9 mouse cellular contexts compared by ENCODE assay signal in genomic region chr9:21469032-21470024, GRCm38 (mm10). TPM values are rescaled to one million over a fixed set of nuclear protein-coding genes. Genes with fewer than 3 reads are reported as not detected.
A peak's percentile ranks its signal among the peaks of the same experiment; 100 is the strongest.
DNase-seq lines count a peak whose midpoint lies in the region; ATAC-seq and TF ChIP-seq lines count a peak whose summit lies in the region.
"Had no signal": no experiment of that assay in that cellular context is flagged by ENCODE, and none has a peak within 500 bp of the region (broad histone marks: within the 10 kb centered on the region; RNA-seq: fewer than 3 reads in every experiment).

No protein-coding gene starts in this region.

- H3K27ac ChIP-seq in heart, adult 2 months = no peak overlapping the region
- no peak overlapping the region for H3K27ac ChIP-seq in heart, embryonic 12.5 days (ENCODE audit: poor library complexity, severe bottlenecking)
- H3K27ac ChIP-seq: embryonic facial prominence, embryonic 13.5 days had no signal

- no peaks in the 10 kb centered on the region for H3K36me3 ChIP-seq in heart, adult 2 months (ENCODE audit: control insufficient read depth, insufficient read depth, low read length)
- peaks cover 80% of the 10 kb centered on the region for H3K36me3 ChIP-seq in heart, embryonic 12.5 days

- no peak for TF ChIP-seq POLR2A in heart, adult 2 months (IDR thresholded peaks at IDR 0.05; ENCODE audit: insufficient read depth, low read depth, low read length)

- peak; percentile 49 to 69 for DNase-seq in heart, adult 2 months
- peak; percentile 56 to 72 for DNase-seq in adrenal gland, postnatal 36 days
- DNase-seq in gastrocnemius, postnatal 14 days = peak; percentile 30
- peak; percentile 57 to 60 for DNase-seq in layer of hippocampus, postnatal 10 days (ENCODE audit: low spot score in 2 of 2)
- peak; percentile 49 to 61 for DNase-seq in thymus, postnatal 10 days (ENCODE audit: low spot score in 2 of 2)

- TF ChIP-seq EP300 in heart, adult 2 months (IDR thresholded peaks at IDR 0.05; ENCODE audit: insufficient read depth, low read depth, low read length) = 0 out of 2 replicates have a peak, but pooled peaks have one; percentile 22

- intact Hi-C loops in heart, adult 2 months (cut with DNase I) = loop anchor here (2.0 to 5.0 kb wide), 2 partner anchors 103 to 157 kb away; partner anchors contain the start of genes Ap1m2 and Ilf3
- intact Hi-C loops in gastrocnemius, postnatal 14 days (cut with DNase I; ENCODE audit: low total_unique reads) = loop anchor here (5.0 to 10.0 kb wide), 2 partner anchors 52 to 155 kb away; partner anchors contain the start of gene Ap1m2

- H3K4me1 ChIP-seq in heart, adult 2 months (ENCODE audit: control insufficient read depth, insufficient read depth, low read length) = no peaks in the 10 kb centered on the region
- H3K4me1 ChIP-seq in heart, embryonic 12.5 days (replicated peaks) = no peaks in the 10 kb centered on the region
- H3K4me1 ChIP-seq: embryonic facial prominence, embryonic 13.5 days had no signal

- H3K9ac ChIP-seq in heart, adult 2 months (ENCODE audit: low read depth, low read length) = no peak overlapping the region
- no peak overlapping the region for H3K9ac ChIP-seq in heart, embryonic 12.5 days
- H3K9ac ChIP-seq: embryonic facial prominence, embryonic 13.5 days had no signal

- ATAC-seq in heart, embryonic 12.5 days (ENCODE audit: insufficient number of reproducible peaks, low FRiP score) = no peak
- peak; percentile 69 for ATAC-seq in CD4-positive, CD25-positive, alpha-beta regulatory T cell, adult 4 months
- ATAC-seq in megakaryocyte progenitor cell, adult 5-6 weeks (replicated peaks; ENCODE audit: poor library complexity) = peak; percentile 86

- no peak overlapping the region for H3K4me2 ChIP-seq in heart, embryonic 12.5 days
- H3K4me2 ChIP-seq: embryonic facial prominence, embryonic 13.5 days had no signal

- no peaks in the 10 kb centered on the region for H3K9me3 ChIP-seq in heart, embryonic 12.5 days (replicated peaks)
- H3K9me3 ChIP-seq: embryonic facial prominence, embryonic 13.5 days had no signal

- H3K79me2 ChIP-seq in heart, adult 2 months (replicated peaks; ENCODE audit: control insufficient read depth, insufficient read depth, low read length) = no peaks in the 10 kb centered on the region

- peak; percentile 81 for TF ChIP-seq CTCF in heart, adult 2 months (IDR thresholded peaks at IDR 0.05)

- 91% methylated on average over 20 of the region's 20 CpGs for WGBS in heart, adult 2 months
- 90% methylated on average over 20 of the region's 20 CpGs for WGBS in heart, embryonic 12.5 days

- H3K27me3 ChIP-seq in heart, adult 2 months (ENCODE audit: control insufficient read depth, insufficient read depth, low read length) = no peaks in the 10 kb centered on the region
- H3K27me3 ChIP-seq in heart, embryonic 12.5 days (replicated peaks) = no peaks in the 10 kb centered on the region
- H3K27me3 ChIP-seq: embryonic facial prominence, embryonic 13.5 days had no signal

- H3K4me3 ChIP-seq in heart, adult 2 months = no peak overlapping the region
- H3K4me3 ChIP-seq in heart, embryonic 12.5 days = no peak overlapping the region
- H3K4me3 ChIP-seq: embryonic facial prominence, embryonic 13.5 days had no signal

RNA-seq across cellular contexts. Expression of gene Tmed1, which starts 40.7 kb away (rescaled TPM):
- 10 to 100 TPM; 40.9 to 47.2 TPM for total RNA-seq in heart, adult 2 months (2021)
- polyA plus RNA-seq in heart, adult 2 months (2012; rRNA removed) = 48.1 and 58.9 TPM in 2 replicates
- polyA plus RNA-seq in heart, embryonic 12.5 days (2016; fragmentation: Nextera tagmentation; extraction: Ambion mirVana) = 89.4 and 92.3 TPM in 2 replicates
- polyA plus RNA-seq in CD4-positive, CD25-positive, alpha-beta regulatory T cell, adult 4 months (2017; shearing (Covaris generic)) = 1 to 10 TPM; 6.4 to 8.2 TPM
- total RNA-seq in adrenal gland, postnatal 36 days (2021) = 10 to 100 TPM; 30.3 to 39.1 TPM
- 10 to 100 TPM; 25.9 to 29.3 TPM for total RNA-seq in gastrocnemius, postnatal 14 days (2021)
- total RNA-seq in layer of hippocampus, postnatal 10 days (2021) = 10 to 100 TPM; 17.7 to 21.2 TPM
- 8.5 and 8.6 TPM in 2 replicates for total RNA-seq in megakaryocyte progenitor cell, adult 5-6 weeks (2015)
- 16.2 and 19.5 TPM in 2 replicates for total RNA-seq in megakaryocyte progenitor cell, adult 5-6 weeks (2017)

RNA-seq across cellular contexts. Expression of gene Dnm2, which starts 44.6 kb away (rescaled TPM):
- total RNA-seq in heart, adult 2 months (2021) = 10 to 100 TPM; 63.9 to 64.8 TPM
- polyA plus RNA-seq in heart, adult 2 months (2012; rRNA removed) = 52.1 and 68.2 TPM in 2 replicates
- 83.8 and 87.2 TPM in 2 replicates for polyA plus RNA-seq in heart, embryonic 12.5 days (2016; fragmentation: Nextera tagmentation; extraction: Ambion mirVana)
- polyA plus RNA-seq in CD4-positive, CD25-positive, alpha-beta regulatory T cell, adult 4 months (2017; shearing (Covaris generic)) = 100 to 1,000 TPM in 1 of 2 experiments, 10 to 100 TPM in 1; 97.0 to 119 TPM
- total RNA-seq in adrenal gland, postnatal 36 days (2021) = 100 to 1,000 TPM in 1 of 2 experiments, 10 to 100 TPM in 1; 99.8 to 102 TPM
- 10 to 100 TPM; 47.8 to 48.0 TPM for total RNA-seq in gastrocnemius, postnatal 14 days (2021)
- 10 to 100 TPM; 65.2 to 67.7 TPM for total RNA-seq in layer of hippocampus, postnatal 10 days (2021)
- total RNA-seq in megakaryocyte progenitor cell, adult 5-6 weeks (2015) = 63.4 and 64.5 TPM in 2 replicates
- 87.0 and 89.9 TPM in 2 replicates for total RNA-seq in megakaryocyte progenitor cell, adult 5-6 weeks (2017)

RNA-seq across cellular contexts. Expression of gene AB124611, which starts 56.6 kb away (rescaled TPM):
- total RNA-seq in heart, adult 2 months (2021) = 1 to 10 TPM; 1.4 to 2.4 TPM
- polyA plus RNA-seq in heart, adult 2 months (2012; rRNA removed) = 1.5 TPM in 2 replicates
- polyA plus RNA-seq in heart, embryonic 12.5 days (2016; fragmentation: Nextera tagmentation; extraction: Ambion mirVana) = 1.4 and 1.6 TPM in 2 replicates
- 10 to 100 TPM; 51.6 to 60.4 TPM for polyA plus RNA-seq in CD4-positive, CD25-positive, alpha-beta regulatory T cell, adult 4 months (2017; shearing (Covaris generic))
- total RNA-seq in adrenal gland, postnatal 36 days (2021) = 1 to 10 TPM; 1.5 to 2.9 TPM
- total RNA-seq in gastrocnemius, postnatal 14 days (2021) = 1 to 10 TPM; 1.0 to 1.5 TPM
- total RNA-seq in layer of hippocampus, postnatal 10 days (2021) = under 1 TPM; 0.30 to 0.67 TPM
- 17.9 and 28.6 TPM in 2 replicates for total RNA-seq in megakaryocyte progenitor cell, adult 5-6 weeks (2015)
- total RNA-seq in megakaryocyte progenitor cell, adult 5-6 weeks (2017) = 29.6 and 45.9 TPM in 2 replicates

RNA-seq across cellular contexts. Expression of gene Qtrt1, which starts 57.7 kb away (rescaled TPM):
- 1 to 10 TPM; 8.3 to 8.5 TPM for total RNA-seq in heart, adult 2 months (2021)
- polyA plus RNA-seq in heart, adult 2 months (2012; rRNA removed) = 19.2 and 20.8 TPM in 2 replicates
- 23.0 and 25.4 TPM in 2 replicates for polyA plus RNA-seq in heart, embryonic 12.5 days (2016; fragmentation: Nextera tagmentation; extraction: Ambion mirVana)
- 10 to 100 TPM; 32.1 to 46.9 TPM for polyA plus RNA-seq in CD4-positive, CD25-positive, alpha-beta regulatory T cell, adult 4 months (2017; shearing (Covaris generic))
- 10 to 100 TPM; 13.6 to 17.7 TPM for total RNA-seq in adrenal gland, postnatal 36 days (2021)
- 1 to 10 TPM; 5.5 to 8.1 TPM for total RNA-seq in gastrocnemius, postnatal 14 days (2021)
- 10 to 100 TPM; 34.2 to 42.0 TPM for total RNA-seq in layer of hippocampus, postnatal 10 days (2021)
- 34.0 and 37.9 TPM in 2 replicates for total RNA-seq in megakaryocyte progenitor cell, adult 5-6 weeks (2015)
- total RNA-seq in megakaryocyte progenitor cell, adult 5-6 weeks (2017) = 16.0 and 27.9 TPM in 2 replicates

Comparison
In these comparisons a context has a peak if more than half of its experiments do, and no peak if none do; other contexts are left out.
1. RNA of gene AB124611, which starts 56.6 kb away (total RNA-seq): 17.9 to 45.9 TPM in megakaryocyte progenitor cell, adult 5-6 weeks; 1.5 to 2.9 TPM in adrenal gland, postnatal 36 days, 1.4 to 2.4 TPM in heart, adult 2 months, 1.0 to 1.5 TPM in gastrocnemius, postnatal 14 days and 0.30 to 0.67 TPM in layer of hippocampus, postnatal 10 days; every median in the first group is over 4 times any median in the second.
2. Peak in every context shown above with its lines, with median percentiles within 50 percentile points of each other: DNase-seq.